Mouse (Mus musculus) testis, postnatal 14 days (tissue): ENCODE data around the gene Olfr619.

Source experiments
- DNase-seq: peaks from one replicate; pipeline ENCODE4 v3.0.0; 2021; ENCODE audit warnings: low spot score

Olfr619 gene

DNA sequence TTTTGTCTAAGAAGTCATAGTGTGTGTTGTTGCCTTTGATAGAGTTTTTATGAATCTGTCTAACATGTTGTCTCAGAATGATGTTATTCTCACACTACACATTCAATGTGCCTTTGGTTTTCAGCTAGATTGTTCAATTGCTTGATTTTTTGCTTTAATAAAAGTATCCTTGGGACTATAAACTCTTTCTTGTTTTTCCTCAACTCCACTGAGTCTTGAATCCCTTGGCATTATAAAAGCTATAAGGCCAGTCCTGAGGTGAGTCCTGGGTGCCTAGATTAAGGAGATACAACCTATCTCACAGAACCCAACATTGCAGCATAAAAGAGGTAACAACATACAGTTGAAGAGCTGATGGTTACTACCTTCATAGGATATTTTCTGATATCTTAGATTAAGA is at the start of gene Olfr619:
Olfr619 (plus strand) TSS at position 301 of the 400 bp plus-strand sequence.
- no peak for DNase-seq

DNA sequence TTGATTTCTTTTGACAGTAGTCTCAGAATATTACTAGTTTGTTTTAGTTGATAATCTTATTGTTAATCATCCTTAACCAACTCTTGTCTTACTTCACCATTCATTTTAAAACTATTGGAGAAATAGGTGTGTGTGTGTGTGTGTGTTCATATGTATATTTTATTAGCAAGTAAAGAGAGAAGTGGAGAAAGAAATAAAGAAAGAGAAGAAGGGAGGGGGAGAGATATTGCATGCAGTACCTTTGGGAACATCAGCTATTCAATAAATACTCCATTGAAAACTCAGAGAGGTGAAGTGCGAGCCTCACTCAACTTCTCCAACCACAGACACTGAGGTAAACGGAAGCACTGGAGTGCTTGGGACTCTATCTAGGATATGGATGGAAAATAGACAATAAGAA is 44.6 kb upstream of the Olfr619 start, which contains the start of gene Olfr615:
Olfr615 (plus strand) TSS at position 301 of the 400 bp plus-strand sequence.
- DNase-seq: no peak

DNA sequence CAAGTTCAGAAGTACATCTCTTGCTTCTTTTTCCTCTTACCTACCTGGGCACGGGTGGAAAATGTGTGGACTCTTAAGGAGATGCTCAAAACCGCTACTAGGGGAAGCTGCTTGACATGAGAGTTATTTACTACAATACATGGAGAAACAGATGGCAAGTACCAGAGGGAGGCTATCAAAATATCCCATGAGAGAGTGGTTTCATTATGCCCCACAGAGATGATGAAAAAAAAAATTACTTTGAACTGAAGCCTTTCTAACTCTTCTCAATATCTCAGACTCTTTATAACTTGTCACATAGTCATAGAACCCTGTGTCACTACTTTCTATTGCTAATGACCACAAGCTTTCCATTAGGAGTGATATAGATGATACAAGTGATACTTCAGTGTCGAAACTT is 31.3 kb upstream of the Olfr619 start, which contains the start of gene Olfr616:
Olfr616 (minus strand) TSS at position 101 of the 400 bp plus-strand sequence.
- no peak for DNase-seq

DNA sequence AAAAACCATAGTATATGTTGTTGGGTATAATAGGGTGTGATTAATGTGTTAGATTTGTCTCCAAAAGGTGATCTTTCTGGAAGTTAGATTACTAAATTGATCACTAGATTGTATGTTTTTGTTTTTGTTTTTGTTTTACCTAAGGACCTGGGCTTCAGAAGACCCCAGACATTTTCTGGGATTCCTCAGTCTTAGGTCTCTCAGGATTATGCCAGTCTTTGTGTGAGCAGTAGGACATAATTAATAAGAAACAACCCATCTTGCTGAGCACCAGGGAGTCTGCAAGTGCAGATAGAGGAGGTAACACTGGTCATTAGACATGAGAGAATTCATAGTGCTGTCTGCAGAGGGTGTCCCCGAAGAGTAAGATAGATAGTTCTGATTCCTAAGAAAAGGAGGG is 27.6 kb upstream of the Olfr619 start, which contains the start of gene Olfr617:
Olfr617 (plus strand) TSS at position 301 of the 400 bp plus-strand sequence.
- no peak for DNase-seq

DNA sequence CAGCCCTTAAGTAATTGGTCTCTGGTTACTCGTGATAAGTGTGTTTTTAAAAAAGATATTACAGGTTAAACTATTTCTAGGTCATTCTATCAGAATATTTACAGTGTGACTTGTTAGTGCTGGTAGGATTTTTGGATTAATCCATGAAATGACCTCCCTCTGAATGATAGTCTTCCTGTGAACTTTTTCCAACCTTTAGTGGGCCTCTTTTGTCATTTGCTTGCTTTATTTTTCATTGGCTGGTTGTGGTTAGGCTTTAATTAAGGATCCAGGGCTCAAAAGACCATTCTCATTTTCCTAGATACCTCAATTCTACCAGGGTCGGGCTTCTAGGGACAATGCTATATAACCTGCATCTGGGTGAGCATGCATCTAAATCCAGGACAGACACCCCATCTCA is 10.6 kb upstream of the Olfr619 start, which contains the start of gene Olfr618:
Olfr618 (plus strand) TSS at position 301 of the 400 bp plus-strand sequence.
- no peak for DNase-seq

DNA sequence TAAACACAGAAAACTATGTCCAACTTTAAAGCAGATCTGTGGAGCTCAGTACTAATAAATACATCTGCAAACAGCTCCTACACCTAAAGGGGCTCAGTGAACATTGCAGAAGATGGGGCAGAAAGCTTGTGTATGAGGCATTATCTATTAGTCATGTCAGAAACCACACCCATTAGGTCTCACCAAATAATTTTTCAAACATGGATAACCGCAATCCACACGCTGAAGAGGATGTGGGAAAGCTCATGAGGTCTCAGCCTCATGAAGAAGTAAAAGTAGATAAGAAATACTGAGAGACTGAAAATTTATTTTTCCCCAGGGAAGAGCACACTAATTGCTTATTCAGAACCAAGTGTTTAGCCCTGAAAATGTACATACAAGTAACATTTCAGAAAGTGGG is 7.0 kb downstream of the Olfr619 start:
- no peak for DNase-seq

DNA sequence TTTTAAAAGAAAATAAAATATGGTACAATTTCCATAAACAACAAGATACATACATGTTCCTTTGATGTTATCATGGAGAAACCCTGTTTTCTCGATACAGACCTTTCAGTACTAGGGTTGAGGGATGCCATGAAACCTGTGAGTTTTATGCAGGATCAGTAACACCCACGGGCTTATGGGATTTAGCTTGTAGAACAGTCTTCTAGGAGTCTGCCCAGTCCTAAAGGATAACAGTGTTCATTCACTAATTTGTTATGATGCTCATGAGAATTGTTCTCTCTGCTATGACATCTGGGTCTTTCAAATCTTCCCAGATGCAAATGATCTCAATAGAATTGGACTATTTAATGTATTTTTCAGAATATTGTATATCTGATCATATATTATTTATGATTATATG is 12.1 kb downstream of the Olfr619 start, which contains the start of gene Olfr620:
Olfr620 (minus strand) TSS at position 101 of the 400 bp plus-strand sequence.
- DNase-seq: no peak

DNA sequence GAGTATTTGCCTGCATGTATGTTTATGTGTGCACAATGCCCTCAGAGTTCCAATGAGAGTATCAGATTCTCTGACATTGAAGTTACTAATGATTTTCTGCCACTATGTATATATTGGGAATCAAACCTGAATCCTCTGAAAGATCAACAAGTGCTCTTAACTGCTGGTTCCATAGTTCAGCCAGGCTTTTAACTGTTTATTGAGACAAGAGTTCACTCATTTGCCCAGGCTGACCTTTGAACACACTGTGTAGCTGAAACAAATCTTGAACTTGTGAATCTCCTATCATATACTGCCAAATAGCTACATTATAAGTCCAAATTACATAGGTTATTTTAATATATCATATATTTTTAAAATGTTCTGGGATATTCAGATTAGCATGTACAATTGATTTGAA is 36.4 kb downstream of the Olfr619 start:
- DNase-seq: no peak

DNA sequence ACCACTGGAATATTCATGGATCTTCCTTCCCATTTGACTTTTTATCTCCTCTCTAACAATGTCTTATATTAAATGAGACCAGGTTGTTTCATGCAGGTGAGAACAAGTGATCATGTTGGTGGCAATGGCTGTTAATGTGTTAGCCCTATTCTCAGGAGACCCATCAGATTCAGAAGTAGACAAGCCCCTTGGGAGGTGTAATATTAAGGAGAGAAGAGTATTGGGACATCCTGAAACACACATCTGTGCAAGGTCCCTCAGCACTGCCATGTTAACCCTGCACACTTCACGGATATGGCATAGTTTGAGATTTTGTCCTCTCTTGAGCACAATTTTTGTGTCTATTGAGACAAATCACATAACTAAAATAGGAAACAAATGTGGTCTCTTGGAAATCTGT is 42.2 kb downstream of the Olfr619 start, which contains the start of gene Olfr622:
Olfr622 (minus strand) TSS at position 101 of the 400 bp plus-strand sequence.
- no peak for DNase-seq

DNA sequence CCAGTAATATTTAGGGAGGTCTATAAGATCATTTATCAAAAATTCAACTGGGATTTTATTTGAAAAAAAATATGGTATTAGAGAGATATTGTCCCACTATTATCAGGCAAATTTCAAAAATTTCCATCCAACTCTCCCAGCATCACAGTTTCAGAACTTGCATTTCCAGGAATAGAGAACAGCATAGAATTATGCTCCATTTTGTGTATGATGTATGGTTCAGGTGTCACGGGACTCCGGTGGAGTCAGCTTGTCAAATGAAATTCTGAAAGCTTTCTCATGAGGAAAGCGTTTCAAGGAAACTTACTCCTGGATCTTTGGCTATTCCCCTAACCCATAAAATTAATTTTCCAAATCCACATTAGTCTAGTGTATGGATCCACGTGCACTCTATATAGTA is 43.7 kb downstream of the Olfr619 start:
- DNase-seq: no peak
